Mouse (Mus musculus) ES-E14 (cell line): Measurements from ENCODE around the gene 3110040N11Rik. TPM values are rescaled to one million over a fixed set of nuclear protein-coding genes. Genes with fewer than 3 reads are reported as not detected.

Source experiments
- DNase-seq: peaks from one replicate; pipeline ENCODE4 v3.0.0-alpha.2; 2013; ENCODE audit warnings: low read depth, low spot score
- H3K27ac ChIP-seq: 2 replicates; pipeline ENCODE4 v1.5.1; 2012; ENCODE audit warnings: low read depth, mild to moderate bottlenecking, low read length, moderate library complexity, mixed read lengths; ENCODE audit not compliant: poor library complexity, insufficient read depth, severe bottlenecking
- H3K36me3 ChIP-seq: 2 replicates; pipeline ENCODE4 v1.6.1; 2012; ENCODE audit warnings: mild to moderate bottlenecking, low read length, moderate library complexity, mixed read lengths; ENCODE audit not compliant: control insufficient read depth, poor library complexity, insufficient read depth, severe bottlenecking
- H3K4me1 ChIP-seq, 2 experiments: fragments of 150-350 bp in 1 of 2; sonication (generic) in 1 of 2; 2 replicates each; pipeline ENCODE4 v1.6.1; 2012; ENCODE audit warnings: low read length in 2 of 2, mild to moderate bottlenecking in 1 of 2, mixed read lengths in 1 of 2; ENCODE audit not compliant: control insufficient read depth in 2 of 2, insufficient read depth in 2 of 2, poor library complexity in 1 of 2
- H3K4me3 ChIP-seq, 2 experiments: fragments of 150-350 bp in 1 of 2; sonication (generic) in 1 of 2; 2 replicates each; pipeline ENCODE4 v1.5.1; 2012; ENCODE audit warnings: low read length in 2 of 2, low read depth in 1 of 2, mild to moderate bottlenecking in 1 of 2, mixed read lengths in 1 of 2; ENCODE audit not compliant: insufficient read depth in 1 of 2, poor library complexity in 1 of 2, severe bottlenecking in 1 of 2
- H3K9ac ChIP-seq: 2 replicates; pipeline ENCODE4 v1.6.1; 2012; ENCODE audit warnings: low read depth, mild to moderate bottlenecking, low read length, mixed read lengths; ENCODE audit not compliant: poor library complexity, insufficient read depth, severe bottlenecking
- H3K9me3 ChIP-seq: fragments of 150-350 bp; sonication (generic); 2 replicates; pipeline ENCODE4 v1.6.1; 2012; ENCODE audit warnings: low read depth, mild to moderate bottlenecking, low read length; ENCODE audit not compliant: control insufficient read depth, insufficient read depth
- CHD2 ChIP-seq: IDR thresholded peaks from 2 replicates; pipeline ENCODE4 v1.6.1; 2014; ENCODE audit warnings: mild to moderate bottlenecking, low read depth, low read length, inconsistent platforms
- HCFC1 ChIP-seq: IDR thresholded peaks from 2 replicates; pipeline ENCODE4 v1.6.1; 2012; ENCODE audit warnings: low read length, inconsistent platforms, borderline replicate concordance; ENCODE audit not compliant: insufficient read depth
- MAFK ChIP-seq: IDR thresholded peaks from 2 replicates; pipeline ENCODE4 v1.6.1; 2014; ENCODE audit warnings: mild to moderate bottlenecking, low read depth, low read length, inconsistent platforms; ENCODE audit not compliant: insufficient read depth
- ZC3H11A ChIP-seq: IDR thresholded peaks from 2 replicates; pipeline ENCODE4 v1.6.1; 2012; ENCODE audit warnings: low read depth, mild to moderate bottlenecking, inconsistent platforms, low read length, borderline replicate concordance
- ZNF384 ChIP-seq: IDR thresholded peaks from 2 replicates; pipeline ENCODE4 v1.6.1; 2012; ENCODE audit warnings: low read depth, low read length, inconsistent platforms
- in situ Hi-C, 2 experiments: fragments of 600-800 bp; cut with MboI; formaldehyde crosslinking; loops; one replicate each; pipeline ENCODE4 v1.15.1; 2025; ENCODE audit warnings: low sequenced_read_pairs in 2 of 2, inconsistent platforms in 1 of 2; ENCODE audit not compliant: unreplicated experiment in 2 of 2
- total RNA-seq: library from RNA; depleted of rRNA; stranded (reverse); fragments of 300-350 nt; gene quantifications from 2 replicates; pipeline ENCODE4 v1.2.3, GENCODE M21; 2012

Gene 3110040N11Rik
- total RNA-seq, 1 experiment: 36.1 TPM

DNA sequence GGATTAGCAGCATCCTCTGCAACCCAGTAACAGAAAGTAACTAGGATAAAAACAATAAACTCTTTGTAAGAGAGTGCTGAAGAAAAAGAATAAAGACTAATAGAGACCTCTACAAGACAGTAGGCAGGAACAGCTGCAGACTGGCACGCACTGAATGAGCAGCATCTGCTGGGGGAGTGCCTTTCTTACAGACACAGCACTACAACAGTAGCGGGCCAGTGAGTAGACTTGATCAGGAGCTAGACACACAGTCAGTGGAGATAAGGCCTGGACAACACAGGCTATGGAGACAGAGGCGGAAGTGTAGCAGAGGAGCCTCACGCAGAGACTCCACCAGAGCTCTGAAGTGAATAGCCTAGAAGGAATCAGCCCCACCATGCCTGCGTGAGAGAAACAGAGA, 16.8 kb upstream of the 3110040N11Rik start:
- H3K36me3 ChIP-seq: peaks cover 3% of the 10 kb centered on the region
- H3K4me3 ChIP-seq: no peak overlapping the region
- in situ Hi-C loops: no loop called here
- H3K27ac ChIP-seq: no peak overlapping the region
- DNase-seq: no peak
- TF ChIP-seq MAFK: no peak
- no peak for TF ChIP-seq HCFC1
- no peak for TF ChIP-seq ZNF384
- H3K9me3 ChIP-seq: no peaks in the 10 kb centered on the region
- H3K9ac ChIP-seq: peak overlapping the region; percentile 17; the same call in 1 of the 2 replicates
- H3K4me1 ChIP-seq: no peaks in the 10 kb centered on the region

DNA sequence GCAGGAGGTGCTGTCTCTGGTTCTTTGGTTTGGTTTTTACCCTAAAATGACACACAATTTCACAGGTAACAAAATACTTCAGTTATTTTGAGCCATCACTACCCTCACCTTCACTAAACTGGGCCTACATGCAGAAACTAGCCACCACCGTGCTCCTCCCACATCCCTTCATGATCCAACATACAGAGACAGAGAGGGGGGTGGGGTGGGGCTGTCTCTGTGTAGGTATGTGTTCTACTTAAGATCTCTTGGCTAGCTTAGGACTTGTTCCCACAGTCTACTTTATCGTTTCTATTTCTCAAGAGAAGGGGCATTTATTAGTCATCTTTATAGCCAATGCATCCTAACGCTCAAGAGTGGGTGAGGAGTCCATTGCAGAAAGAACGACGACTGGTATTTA, 742 bp downstream of the 3110040N11Rik start:
- DNase-seq: no peak
- Histone ChIP-seq H3K36me3 (no peaks in the 10 kb centered on the region), H3K9ac (peak overlapping the region; percentile 84; the same call in 1 of the 2 replicates), H3K27ac (no peak overlapping the region; the same call in 1 of the 2 replicates), H3K9me3 (no peaks in the 10 kb centered on the region), H3K4me1 (peaks cover 0 to 4% of the 10 kb centered on the region in 2 experiments; a peak in 1 of 4 replicates), H3K4me3 (peak overlapping the region; percentile 74 to 80)
- no peak for TF ChIP-seq MAFK
- no peak for TF ChIP-seq ZNF384
- no peak for TF ChIP-seq HCFC1
- TF ChIP-seq ZC3H11A: no peak
- no peak for TF ChIP-seq CHD2
- in situ Hi-C loops: no loop called here

DNA sequence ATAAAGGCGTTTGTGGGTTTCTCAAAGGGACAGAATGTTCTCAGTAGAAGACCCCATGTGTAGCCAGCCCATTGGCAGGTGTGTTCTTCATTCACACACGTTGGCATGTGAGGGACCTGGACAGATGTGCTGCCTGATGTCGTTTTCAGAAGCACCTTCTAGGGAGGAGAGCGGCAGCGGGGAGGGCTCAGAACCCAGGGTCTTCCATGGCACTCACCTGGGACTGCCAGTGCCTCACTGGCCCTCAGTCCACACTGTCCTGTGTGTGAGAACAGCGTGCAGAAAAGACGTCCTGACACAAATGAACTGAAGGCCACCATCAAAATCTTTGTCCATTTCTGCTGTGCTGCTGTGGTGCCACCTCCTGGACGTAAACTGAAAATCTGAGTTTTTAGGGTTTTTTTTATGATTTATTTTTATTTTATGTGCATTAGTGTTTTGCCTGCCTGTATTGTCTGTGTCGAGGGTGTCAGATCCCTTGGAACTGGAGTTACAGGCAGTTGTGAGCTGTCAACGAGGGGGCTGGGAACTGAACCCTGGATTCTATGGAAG, 11.5 kb downstream of the 3110040N11Rik start:
- no peak overlapping the region for H3K4me3 ChIP-seq
- H3K9me3 ChIP-seq: no peaks in the 10 kb centered on the region
- peaks cover 0 to 7% of the 10 kb centered on the region in 2 experiments; a peak in 1 of 4 replicates for H3K4me1 ChIP-seq
- no peak for TF ChIP-seq MAFK
- TF ChIP-seq ZC3H11A: no peak
- no peak for TF ChIP-seq HCFC1
- no peak for TF ChIP-seq ZNF384
- TF ChIP-seq CHD2: no peak
- in situ Hi-C loops: no loop called here
- H3K27ac ChIP-seq: no peak overlapping the region
- no peak for DNase-seq
- H3K36me3 ChIP-seq: no peaks in the 10 kb centered on the region; the same call in 1 of the 2 replicates
- H3K9ac ChIP-seq: no peak overlapping the region

- H3K27ac ChIP-seq: no peak overlapping the region
- in situ Hi-C loops: no loop called here
- H3K9ac ChIP-seq: no peak overlapping the region
- DNase-seq: no peak
- TF ChIP-seq ZNF384: no peak
- no peak for TF ChIP-seq MAFK
- no peak for TF ChIP-seq ZC3H11A
- no peak for TF ChIP-seq CHD2
- H3K4me1 ChIP-seq: peaks cover 0 to 10% of the 10 kb centered on the region in 2 experiments; a peak in 1 of 4 replicates
- no peaks in the 10 kb centered on the region for H3K9me3 ChIP-seq
- H3K36me3 ChIP-seq: peaks cover 4% of the 10 kb centered on the region; the same call in 1 of the 2 replicates
- no peak overlapping the region for H3K4me3 ChIP-seq
Measured at GRCm38 (mm10) chr7:81775325-81775724, 14.0 kb downstream of the 3110040N11Rik start.
